Mouse (Mus musculus): ENCODE measurements around the gene Ube2c. TPM values are rescaled to one million over a fixed set of nuclear protein-coding genes. Genes with fewer than 3 reads are reported as not detected.

Gene Ube2c
- polyA plus RNA-seq, 1 experiment from 2014 or later, result 377 TPM

- peak within 1 kb of the TSS; percentile 88 for H3K4me2 ChIP-seq
- peaks cover 24% of the 10 kb centered on the region for H3K4me1 ChIP-seq (replicated peaks)
- peak; percentile 97 for ATAC-seq (replicated peaks; ENCODE audit: insufficient number of reproducible peaks, insufficient read depth, low FRiP score, low read depth)
- peaks cover 25% of the 10 kb centered on the region; the same call in 1 of the 2 replicates for H3K36me3 ChIP-seq
- peak within 1 kb of the TSS; percentile 91 for H3K4me3 ChIP-seq
- H3K9me3 ChIP-seq (replicated peaks), result no peaks in the 10 kb centered on the region
- H3K27ac ChIP-seq, result peak within 1 kb of the TSS; percentile 88
- H3K9ac ChIP-seq, result peak within 1 kb of the TSS; percentile 86
- no peaks in the 10 kb centered on the region for H3K27me3 ChIP-seq
- under 1% methylated on average over 47 of the region's 47 CpGs for WGBS
Measured at GRCm38 (mm10) chr2:164804533-164805331, 35.0 kb downstream of the Ube2c start, which contains the start of the genes Acot8 and Zswim3. TSS of gene Acot8 (minus strand) at chr2:164804882. TSS of gene Zswim3 (plus strand) at chr2:164805098.

GRCm38 (mm10) chr2:164805332-164805718 is 35.6 kb downstream of the Ube2c start:
- WGBS, result 2% methylated on average over 21 of the region's 21 CpGs
- H3K4me2 ChIP-seq, result peak overlapping the region; percentile 88
- no peaks in the 10 kb centered on the region for H3K27me3 ChIP-seq
- no peaks in the 10 kb centered on the region for H3K9me3 ChIP-seq (replicated peaks)
- peak; percentile 50 for ATAC-seq (replicated peaks; ENCODE audit: insufficient number of reproducible peaks, insufficient read depth, low FRiP score, low read depth)
- peaks cover 22% of the 10 kb centered on the region; the same call in 1 of the 2 replicates for H3K36me3 ChIP-seq
- peaks cover 24% of the 10 kb centered on the region for H3K4me1 ChIP-seq (replicated peaks)
- peak overlapping the region; percentile 88 for H3K27ac ChIP-seq
- peak overlapping the region; percentile 86 for H3K9ac ChIP-seq
- H3K4me3 ChIP-seq, result peak overlapping the region; percentile 91

GRCm38 (mm10) chr2:164806614-164807013 is 36.9 kb downstream of the Ube2c start:
- Histone ChIP-seq H3K4me1 (replicated peaks) (peaks cover 24% of the 10 kb centered on the region), H3K9ac (no peak overlapping the region), H3K9me3 (replicated peaks) (no peaks in the 10 kb centered on the region), H3K27ac (no peak overlapping the region), H3K36me3 (peaks cover 10% of the 10 kb centered on the region; the same call in 1 of the 2 replicates), H3K4me2 (no peak overlapping the region), H3K27me3 (no peaks in the 10 kb centered on the region), H3K4me3 (no peak overlapping the region)
- WGBS, result 74% methylated on average over 7 of the region's 7 CpGs
- no peak for ATAC-seq (replicated peaks; ENCODE audit: insufficient number of reproducible peaks, insufficient read depth, low FRiP score, low read depth)

- Histone ChIP-seq H3K36me3 (no peaks in the 10 kb centered on the region), H3K9ac (no peak overlapping the region), H3K4me1 (replicated peaks) (peaks cover 12% of the 10 kb centered on the region), H3K27ac (no peak overlapping the region), H3K4me3 (no peak overlapping the region), H3K4me2 (no peak overlapping the region), H3K27me3 (no peaks in the 10 kb centered on the region), H3K9me3 (replicated peaks) (no peaks in the 10 kb centered on the region)
- no peak for ATAC-seq (replicated peaks; ENCODE audit: insufficient number of reproducible peaks, insufficient read depth, low FRiP score, low read depth)
- WGBS, result 72% methylated on average over 2 of the region's 2 CpGs
Measured at GRCm38 (mm10) chr2:164813557-164813956, 43.9 kb downstream of the Ube2c start.

- no peak for ATAC-seq (replicated peaks; ENCODE audit: insufficient number of reproducible peaks, insufficient read depth, low FRiP score, low read depth)
- H3K4me1 ChIP-seq (replicated peaks), result peaks cover 12% of the 10 kb centered on the region
- H3K9me3 ChIP-seq (replicated peaks), result no peaks in the 10 kb centered on the region
- H3K4me3 ChIP-seq, result no peak overlapping the region
- H3K4me2 ChIP-seq, result no peak overlapping the region
- H3K27ac ChIP-seq, result no peak overlapping the region
- H3K36me3 ChIP-seq, result no peaks in the 10 kb centered on the region
- WGBS, result 75% methylated on average over 5 of the region's 5 CpGs
- H3K27me3 ChIP-seq, result no peaks in the 10 kb centered on the region
- H3K9ac ChIP-seq, result no peak overlapping the region
Measured at GRCm38 (mm10) chr2:164815348-164815747, 45.6 kb downstream of the Ube2c start.

GRCm38 (mm10) chr2:164815821-164816220 is 46.1 kb downstream of the Ube2c start:
- no peak overlapping the region for H3K9ac ChIP-seq
- no peak overlapping the region for H3K4me2 ChIP-seq
- no peaks in the 10 kb centered on the region for H3K36me3 ChIP-seq
- no peak overlapping the region for H3K27ac ChIP-seq
- H3K9me3 ChIP-seq (replicated peaks), result no peaks in the 10 kb centered on the region
- 64% methylated on average over 8 of the region's 8 CpGs for WGBS
- ATAC-seq (replicated peaks; ENCODE audit: insufficient number of reproducible peaks, insufficient read depth, low FRiP score, low read depth), result no peak
- H3K27me3 ChIP-seq, result no peaks in the 10 kb centered on the region
- no peak overlapping the region for H3K4me3 ChIP-seq
- peaks cover 12% of the 10 kb centered on the region for H3K4me1 ChIP-seq (replicated peaks)

- Histone ChIP-seq H3K27ac (no peak overlapping the region), H3K9me3 (replicated peaks) (no peaks in the 10 kb centered on the region), H3K27me3 (no peaks in the 10 kb centered on the region), H3K4me1 (replicated peaks) (peaks cover 14% of the 10 kb centered on the region), H3K9ac (no peak overlapping the region), H3K36me3 (no peaks in the 10 kb centered on the region), H3K4me3 (no peak overlapping the region), H3K4me2 (no peak overlapping the region)
- WGBS, result 53% methylated on average over 6 of the region's 6 CpGs
- no peak for ATAC-seq (replicated peaks; ENCODE audit: insufficient number of reproducible peaks, insufficient read depth, low FRiP score, low read depth)
Measured at GRCm38 (mm10) chr2:164817206-164817605, 47.5 kb downstream of the Ube2c start.

- Histone ChIP-seq H3K9me3 (replicated peaks) (no peaks in the 10 kb centered on the region), H3K9ac (no peak overlapping the region), H3K36me3 (no peaks in the 10 kb centered on the region), H3K27me3 (no peaks in the 10 kb centered on the region), H3K4me1 (replicated peaks) (peaks cover 18% of the 10 kb centered on the region), H3K4me3 (no peak overlapping the region), H3K4me2 (no peak overlapping the region), H3K27ac (no peak overlapping the region)
- ATAC-seq (replicated peaks; ENCODE audit: insufficient number of reproducible peaks, insufficient read depth, low FRiP score, low read depth), result peak; percentile 56; the same call in 1 of the 2 replicates
- 67% methylated on average over 5 of the region's 5 CpGs for WGBS
Measured at GRCm38 (mm10) chr2:164817703-164818102, 48.0 kb downstream of the Ube2c start.

GRCm38 (mm10) chr2:164821060-164821459 is 51.4 kb downstream of the Ube2c start:
- Histone ChIP-seq H3K4me1 (replicated peaks) (peaks cover 23% of the 10 kb centered on the region), H3K9me3 (replicated peaks) (no peaks in the 10 kb centered on the region), H3K36me3 (peaks cover 16% of the 10 kb centered on the region), H3K27me3 (no peaks in the 10 kb centered on the region), H3K27ac (no peak overlapping the region), H3K4me2 (no peak overlapping the region), H3K9ac (no peak overlapping the region), H3K4me3 (no peak overlapping the region)
- 84% methylated on average over 6 of the region's 6 CpGs for WGBS
- no peak for ATAC-seq (replicated peaks; ENCODE audit: insufficient number of reproducible peaks, insufficient read depth, low FRiP score, low read depth)

- H3K4me1 ChIP-seq (replicated peaks), result peaks cover 15% of the 10 kb centered on the region
- WGBS, result 1% methylated on average over 32 of the region's 32 CpGs
- peaks cover 30% of the 10 kb centered on the region for H3K36me3 ChIP-seq
- peak within 1 kb of the TSS; percentile 88 for H3K27ac ChIP-seq
- peak within 1 kb of the TSS; percentile 74 for H3K9ac ChIP-seq
- H3K4me3 ChIP-seq, result peak within 1 kb of the TSS; percentile 83
- ATAC-seq (replicated peaks; ENCODE audit: insufficient number of reproducible peaks, insufficient read depth, low FRiP score, low read depth), result peak; percentile 100
- no peaks in the 10 kb centered on the region for H3K27me3 ChIP-seq
- H3K9me3 ChIP-seq (replicated peaks), result no peaks in the 10 kb centered on the region
- peak within 1 kb of the TSS; percentile 79 for H3K4me2 ChIP-seq
Measured at GRCm38 (mm10) chr2:164822636-164823165, 53.0 kb downstream of the Ube2c start, which contains the start of gene Zswim1. TSS of gene Zswim1 (plus strand) at chr2:164822686.

- ATAC-seq (replicated peaks; ENCODE audit: insufficient number of reproducible peaks, insufficient read depth, low FRiP score, low read depth), result peak; percentile 73
- Histone ChIP-seq H3K27ac (peak overlapping the region; percentile 88), H3K9ac (peak overlapping the region; percentile 74), H3K27me3 (no peaks in the 10 kb centered on the region), H3K36me3 (peaks cover 31% of the 10 kb centered on the region), H3K4me1 (replicated peaks) (peaks cover 14% of the 10 kb centered on the region), H3K9me3 (replicated peaks) (no peaks in the 10 kb centered on the region), H3K4me2 (peak overlapping the region; percentile 79), H3K4me3 (peak overlapping the region; percentile 83)
- 2% methylated on average over 10 of the region's 10 CpGs for WGBS
Measured at GRCm38 (mm10) chr2:164823181-164823585, 53.5 kb downstream of the Ube2c start.
